Mouse (Mus musculus) CH12.LX (cell line): ENCODE data around the gene March4. TPM values are rescaled to one million over a fixed set of nuclear protein-coding genes. Genes with fewer than 3 reads are reported as not detected.

Experiments
- DNase-seq: peaks from one replicate; pipeline ENCODE4 v3.0.0-alpha.2; 2013; ENCODE audit errors: extremely low read depth
- H3K27ac ChIP-seq: 2 replicates; pipeline ENCODE4 v1.5.1; 2012; ENCODE audit warnings: low read depth, mild to moderate bottlenecking, control low read depth, moderate library complexity; ENCODE audit not compliant: insufficient read depth
- H3K27me3 ChIP-seq: replicated peaks from 2 replicates; pipeline ENCODE3; 2012; ENCODE audit warnings: inconsistent platforms
- H3K36me3 ChIP-seq, 2 experiments: replicated peaks in 1 of 2; 2 replicates each; pipeline versions ENCODE3 to v1.6.1; 2012; ENCODE audit warnings: inconsistent platforms in 1 of 2, low read length in 1 of 2, mild to moderate bottlenecking in 1 of 2, mixed read lengths in 1 of 2, moderate library complexity in 1 of 2; ENCODE audit not compliant: control insufficient read depth in 1 of 2, insufficient read depth in 1 of 2
- H3K4me1 ChIP-seq, 2 experiments: 2 replicates each; pipeline ENCODE4 v1.6.1; 2012; ENCODE audit warnings: inconsistent platforms in 1 of 2, moderate library complexity in 1 of 2; ENCODE audit not compliant: insufficient read depth in 2 of 2, control insufficient read depth in 1 of 2
- H3K4me2 ChIP-seq: 2 replicates; pipeline ENCODE4 v1.6.1; 2012; ENCODE audit warnings: low read depth, mild to moderate bottlenecking, control low read depth; ENCODE audit not compliant: poor library complexity, insufficient read depth, severe bottlenecking
- H3K4me3 ChIP-seq, 3 experiments: fragments of 150-350 bp in 1 of 3; sonication (generic) in 1 of 3; replicated peaks in 1 of 3; 2 replicates each; pipeline versions ENCODE3 to v1.5.1; 2011 to 2012; ENCODE audit warnings: low read depth in 2 of 3, low read length in 2 of 3, mild to moderate bottlenecking in 2 of 3, moderate library complexity in 2 of 3, control low read depth in 1 of 3, improper control_type of control experiment in 1 of 3, inconsistent platforms in 1 of 3, mixed read lengths in 1 of 3; ENCODE audit not compliant: poor library complexity in 1 of 3
- H3K79me2 ChIP-seq: replicated peaks from 2 replicates; pipeline ENCODE4 v1.6.1; 2012; ENCODE audit warnings: mild to moderate bottlenecking, moderate library complexity; ENCODE audit not compliant: control insufficient read depth, poor library complexity, insufficient read depth, severe bottlenecking; ENCODE audit errors: extremely low read depth
- H3K9ac ChIP-seq: 2 replicates; pipeline ENCODE4 v1.6.1; 2012; ENCODE audit warnings: low read depth, mild to moderate bottlenecking, control low read depth, moderate library complexity; ENCODE audit not compliant: insufficient read depth
- H3K9me3 ChIP-seq: replicated peaks from 2 replicates; pipeline ENCODE3; 2012; ENCODE audit warnings: low read length, inconsistent platforms, mixed read lengths
- CHD2 ChIP-seq: IDR thresholded peaks from 2 replicates; pipeline ENCODE4 v1.6.1; 2011; ENCODE audit warnings: low read length, improper control_type of control experiment
- ELF1 ChIP-seq: IDR thresholded peaks from 2 replicates; pipeline ENCODE4 v1.6.1; 2014; ENCODE audit warnings: low read depth, mild to moderate bottlenecking, inconsistent platforms, low read length, improper control_type of control experiment
- GABPA ChIP-seq: IDR thresholded peaks from 2 replicates; pipeline ENCODE4 v1.6.1; 2012; ENCODE audit warnings: low read depth, low read length, improper control_type of control experiment, inconsistent platforms; ENCODE audit not compliant: insufficient replicate concordance
- JUN ChIP-seq: IDR thresholded peaks from 2 replicates; pipeline ENCODE4 v1.6.1; 2011; ENCODE audit warnings: low read depth, mild to moderate bottlenecking, low read length, improper control_type of control experiment, moderate library complexity; ENCODE audit not compliant: insufficient read depth
- JUND ChIP-seq: conservative IDR thresholded peaks from 2 replicates; pipeline ENCODE4 v1.6.1; 2011; ENCODE audit warnings: low read depth, low read length, improper control_type of control experiment
- MAX ChIP-seq: IDR thresholded peaks from 2 replicates; pipeline ENCODE4 v1.6.1; 2011; ENCODE audit warnings: low read length, improper control_type of control experiment
- MAZ ChIP-seq: IDR thresholded peaks from 2 replicates; pipeline ENCODE4 v1.6.1; 2012; ENCODE audit warnings: low read depth, mild to moderate bottlenecking, inconsistent platforms, low read length, improper control_type of control experiment, moderate library complexity
- MYC ChIP-seq: IDR thresholded peaks from 2 replicates; pipeline ENCODE4 v1.6.1; 2011; ENCODE audit warnings: low read depth, mild to moderate bottlenecking, improper control_type of control experiment, low read length
- NELFE ChIP-seq: IDR thresholded peaks from 2 replicates; pipeline ENCODE4 v1.6.1; 2011; ENCODE audit warnings: low read depth, low read length, improper control_type of control experiment
- NRF1 ChIP-seq: IDR thresholded peaks from 2 replicates; pipeline ENCODE4 v1.6.1; 2014; ENCODE audit warnings: low read depth, mild to moderate bottlenecking, inconsistent platforms, low read length, improper control_type of control experiment, moderate library complexity
- PAX5 ChIP-seq: IDR thresholded peaks from 2 replicates; pipeline ENCODE4 v1.6.1; 2012; ENCODE audit warnings: low read length, inconsistent platforms, mixed read lengths
- POLR2A ChIP-seq: IDR thresholded peaks from 2 replicates; pipeline ENCODE4 v1.6.1; 2011; ENCODE audit warnings: low read depth, mild to moderate bottlenecking, improper control_type of control experiment, low read length
- RAD21 ChIP-seq: IDR thresholded peaks from 2 replicates; pipeline ENCODE4 v1.6.1; 2011; ENCODE audit warnings: low read depth, mild to moderate bottlenecking, low read length, improper control_type of control experiment, moderate library complexity
- RCOR1 ChIP-seq: conservative IDR thresholded peaks from 2 replicates; pipeline ENCODE4 v1.6.1; 2012; ENCODE audit warnings: low read depth, mild to moderate bottlenecking, inconsistent platforms, low read length, improper control_type of control experiment
- SIN3A ChIP-seq: IDR thresholded peaks from 2 replicates; pipeline ENCODE4 v1.6.1; 2012; ENCODE audit warnings: low read length, improper control_type of control experiment, inconsistent platforms
- SMC3 ChIP-seq: IDR thresholded peaks from 2 replicates; pipeline ENCODE4 v1.6.1; 2011; ENCODE audit warnings: low read depth, low read length, improper control_type of control experiment
- USF1 ChIP-seq: IDR thresholded peaks from 2 replicates; pipeline ENCODE4 v1.6.1; 2014; ENCODE audit warnings: low read depth, mild to moderate bottlenecking, inconsistent platforms, low read length, improper control_type of control experiment
- USF2 ChIP-seq: conservative IDR thresholded peaks from 2 replicates; pipeline ENCODE4 v1.6.1; 2011; ENCODE audit warnings: low read depth, low read length, improper control_type of control experiment
- ZMIZ1 ChIP-seq: IDR thresholded peaks from 2 replicates; pipeline ENCODE4 v1.6.1; 2012; ENCODE audit warnings: low read depth, mild to moderate bottlenecking, inconsistent platforms, low read length, improper control_type of control experiment
- ZNF384 ChIP-seq: IDR thresholded peaks from 2 replicates; pipeline ENCODE4 v1.6.1; 2012; ENCODE audit warnings: low read depth, low read length, improper control_type of control experiment, inconsistent platforms
- dilution Hi-C: fragments of 300-500 bp; cut with MboI; formaldehyde crosslinking; loops from 2 replicates; pipeline ENCODE4 v1.14.3; 2020; ENCODE audit warnings: low sequenced_read_pairs; ENCODE audit not compliant: extremely low pct_unique_long_range_greater_than_20kb, extremely low pct_ligation_motif_present
- in situ Hi-C: fragments of 300-500 bp; cut with MboI; formaldehyde crosslinking; loops from 3 replicates; pipeline ENCODE4 v1.14.3; 2019; ENCODE audit warnings: low sequenced_read_pairs, low pct_ligation_motif_present, low pct_unique_long_range_greater_than_20kb, mixed read lengths
- polyA plus RNA-seq: library from polyadenylated mRNA; unstranded; fragments of >175 nt; gene quantifications from 2 replicates; pipeline ENCODE4 v1.2.1, GENCODE M21; 2012; ENCODE audit warnings: low read depth; ENCODE audit not compliant: insufficient read length
- total RNA-seq, 2 experiments: library from RNA; depleted of rRNA; stranded (reverse); fragments of 300-350 nt in 1 of 2; fragments of >200 nt in 1 of 2; gene quantifications; 2 replicates each; pipeline ENCODE4 v1.2.3; 2012 to 2014

The March4 gene
- total and polyA plus RNA-seq, 3 experiments = 0.04 TPM; not detected in 2

DNA sequence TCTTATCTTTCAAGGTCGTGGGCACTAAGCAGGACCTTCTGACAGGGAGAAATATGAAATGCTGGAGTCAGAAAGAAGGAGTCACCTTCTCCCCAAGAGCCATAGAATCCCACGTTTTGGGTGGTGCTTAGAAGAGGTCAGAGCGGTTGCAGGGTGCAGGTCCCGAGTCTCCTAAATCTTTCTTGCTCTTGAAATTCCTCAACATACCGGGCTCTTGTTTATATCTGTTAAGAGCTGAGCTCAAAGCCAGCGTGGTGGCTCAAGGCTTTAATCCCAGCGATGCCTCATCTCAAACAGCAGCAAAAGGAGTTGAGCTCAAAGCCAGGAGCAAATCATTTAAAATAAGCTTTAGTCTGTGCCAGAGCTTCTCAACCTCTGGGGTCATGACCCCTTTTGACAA, 37.9 kb upstream of the March4 start:
- Histone ChIP-seq H3K4me1 (peaks cover 5 to 27% of the 10 kb centered on the region in 2 experiments), H3K4me2 (no peak overlapping the region), H3K9ac (no peak overlapping the region), H3K4me3 (no peak overlapping the region), H3K36me3 (no peaks in the 10 kb centered on the region), H3K9me3 (no peaks in the 10 kb centered on the region), H3K79me2 (no peaks in the 10 kb centered on the region), H3K27me3 (no peaks in the 10 kb centered on the region), H3K27ac (no peak overlapping the region)
- in situ Hi-C loops = loop anchor here (10.0 to 25.0 kb wide), 2 partner anchors 130 to 288 kb away; partner anchors contain the start of gene Igfbp5
- dilution Hi-C loops = no loop called here
- DNase-seq = no peak
- no peak for TF ChIP-seq JUND
- no peak for TF ChIP-seq ELF1
- no peak for TF ChIP-seq NRF1
- no peak for TF ChIP-seq USF2
- TF ChIP-seq JUN = no peak
- TF ChIP-seq CHD2 = no peak
- no peak for TF ChIP-seq MYC

DNA sequence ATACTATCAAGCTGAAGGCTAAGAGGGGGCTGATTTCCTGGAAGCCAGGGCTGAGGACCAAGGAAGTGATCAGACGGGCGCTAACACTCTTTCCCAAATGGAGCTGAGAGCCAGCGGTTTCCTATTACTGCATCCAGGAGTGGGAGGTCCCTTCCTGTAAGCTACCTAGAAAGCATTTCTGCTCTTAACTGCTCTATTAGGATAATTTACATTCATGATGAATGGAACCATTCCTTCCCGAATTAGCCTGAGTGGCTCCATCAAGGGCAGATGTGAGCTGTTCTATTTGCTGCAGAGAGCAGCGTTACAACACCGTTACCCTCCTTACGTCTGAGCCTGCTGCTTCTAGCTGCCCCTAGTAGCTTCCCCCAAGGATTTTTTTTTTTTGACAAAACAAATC, 37.3 kb upstream of the March4 start:
- in situ Hi-C loops (loop anchor here (10.0 kb wide), 1 partner anchor 129 kb away; no protein-coding TSS in a partner anchor), dilution Hi-C loops (no loop called here)
- Histone ChIP-seq H3K4me3 (no peak overlapping the region), H3K36me3 (no peaks in the 10 kb centered on the region), H3K9me3 (no peaks in the 10 kb centered on the region), H3K4me1 (peaks cover 5 to 33% of the 10 kb centered on the region in 2 experiments), H3K4me2 (no peak overlapping the region), H3K27ac (no peak overlapping the region), H3K27me3 (no peaks in the 10 kb centered on the region), H3K9ac (no peak overlapping the region), H3K79me2 (no peaks in the 10 kb centered on the region)
- no peak for TF ChIP-seq RAD21
- no peak for TF ChIP-seq MAX
- TF ChIP-seq MYC = no peak
- TF ChIP-seq SMC3 = no peak
- no peak for TF ChIP-seq MAZ
- TF ChIP-seq ZMIZ1 = no peak
- TF ChIP-seq USF1 = no peak
- no peak for TF ChIP-seq SIN3A
- no peak for TF ChIP-seq POLR2A
- no peak for TF ChIP-seq GABPA
- TF ChIP-seq RCOR1 = no peak
- TF ChIP-seq CHD2 = no peak
- TF ChIP-seq JUND = no peak
- TF ChIP-seq NELFE = no peak
- no peak for TF ChIP-seq PAX5
- no peak for TF ChIP-seq ZNF384
- DNase-seq = no peak
